Mouse (Mus musculus): ENCODE measurements at regions not wholly inside any gene's neighbourhood (a gene's known extent, or its start where the extent isn't known, plus 50 kb on each side); places are given as distances from the start of the nearest gene placed in this dataset.

DNA sequence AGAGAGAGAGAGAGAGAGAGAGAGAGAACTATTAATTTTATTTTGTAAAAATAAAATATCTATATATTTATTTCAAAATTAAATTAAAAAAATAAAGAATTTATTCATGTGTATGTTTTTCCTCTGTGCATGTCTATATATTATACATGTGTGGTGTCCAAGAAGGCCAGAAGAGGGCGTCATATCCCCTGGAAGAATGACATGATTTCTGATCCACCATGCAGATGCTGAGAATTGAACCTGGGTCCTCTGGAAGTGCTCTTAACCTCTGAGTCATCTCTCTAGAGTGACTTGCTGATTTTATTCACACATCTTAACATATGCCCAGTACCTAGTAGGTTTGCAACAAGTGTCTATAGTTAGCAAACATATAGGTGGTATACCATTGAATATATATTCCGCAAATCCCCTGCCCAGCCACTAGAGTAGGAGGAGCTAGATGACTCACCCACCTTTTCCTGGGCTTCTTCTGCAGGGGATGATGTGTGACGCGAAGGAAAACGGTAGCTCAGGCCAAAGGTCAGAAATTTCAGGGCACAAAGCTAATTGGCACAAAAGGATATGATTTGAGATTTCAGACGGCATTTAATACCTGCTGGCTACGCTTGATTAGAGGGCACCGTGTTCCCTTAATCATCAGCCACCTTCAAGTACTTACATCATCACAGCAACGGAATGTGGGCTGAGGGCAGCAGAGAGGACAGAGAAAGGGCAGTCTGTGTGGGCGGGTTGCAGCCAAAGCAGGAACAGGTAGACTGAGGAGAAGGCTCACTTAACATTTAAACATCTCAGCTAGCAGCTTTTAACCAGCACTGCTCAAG is 105.3 kb upstream of the Map4k3 start:
- DNase-seq (ENCODE audit: extremely low spot score in 1 of 2, low spot score in 2 of 2), result no peak
- intact Hi-C loops (cut with DNase I), result no loop called here

DNA sequence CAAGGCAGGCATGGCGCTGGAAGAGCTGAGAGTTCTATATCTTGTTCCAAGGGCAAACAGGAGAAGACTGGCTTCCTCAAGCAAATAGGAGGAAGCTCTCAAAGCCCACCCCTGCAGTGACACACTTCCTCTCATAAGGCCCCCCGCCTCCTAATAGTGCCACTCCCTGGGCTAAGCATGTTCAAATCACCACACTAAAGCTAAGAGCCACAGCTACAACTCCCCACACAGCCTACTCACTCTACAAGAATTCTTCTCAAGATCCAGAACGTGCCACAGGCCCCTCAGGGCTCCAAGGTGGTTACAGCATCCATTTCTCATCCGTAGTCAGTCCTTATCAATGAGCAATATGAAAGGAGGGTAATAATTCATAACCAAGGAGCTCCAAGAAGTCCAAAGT is 103.4 kb upstream of the Map4k3 start:
- no peak for DNase-seq (ENCODE audit: extremely low spot score in 1 of 2, low spot score in 2 of 2)
- intact Hi-C loops (cut with DNase I), result no loop called here

DNA sequence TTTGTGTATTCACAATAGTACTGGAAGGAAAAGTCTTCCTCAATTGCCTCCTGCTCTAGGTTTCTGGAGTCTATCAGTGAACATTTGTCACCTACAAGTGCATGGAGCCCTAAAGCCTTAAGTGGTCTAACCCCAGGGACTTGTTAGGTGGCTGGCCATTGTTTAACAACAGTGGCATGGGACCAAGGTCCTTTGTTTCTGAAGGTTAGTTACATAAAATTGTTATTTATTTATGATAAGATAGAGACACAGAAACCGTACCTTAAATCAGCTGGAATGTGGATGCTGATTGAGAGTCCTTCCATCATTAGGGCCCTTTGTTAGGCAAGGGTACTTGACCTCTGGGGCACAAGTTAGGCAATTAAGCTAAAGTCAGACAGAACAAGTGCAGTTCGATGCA is 99.6 kb upstream of the Map4k3 start:
- no peak for DNase-seq (ENCODE audit: extremely low spot score in 1 of 2, low spot score in 2 of 2)
- intact Hi-C loops (cut with DNase I), result no loop called here

DNA sequence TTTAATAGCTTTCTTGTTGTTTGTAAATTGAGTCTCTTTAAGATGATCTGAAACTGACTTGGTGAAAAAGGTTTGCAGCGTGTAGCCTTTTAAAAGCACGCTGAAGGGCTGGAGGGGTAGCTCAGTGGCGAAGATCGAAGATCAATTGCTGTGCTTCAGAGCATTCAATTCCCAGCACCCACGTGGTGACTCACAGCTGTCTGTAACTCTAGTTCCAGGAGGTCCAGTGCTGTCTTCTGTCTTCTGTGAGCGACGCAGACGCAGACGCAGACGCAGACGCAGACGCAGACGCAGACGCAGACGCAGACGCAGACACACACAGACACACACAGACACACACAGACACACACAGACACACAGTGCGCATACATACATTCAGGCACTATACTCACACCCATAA is 99.1 kb upstream of the Map4k3 start:
- intact Hi-C loops (cut with DNase I), result no loop called here
- no peak for DNase-seq (ENCODE audit: extremely low spot score in 1 of 2, low spot score in 2 of 2)

DNA sequence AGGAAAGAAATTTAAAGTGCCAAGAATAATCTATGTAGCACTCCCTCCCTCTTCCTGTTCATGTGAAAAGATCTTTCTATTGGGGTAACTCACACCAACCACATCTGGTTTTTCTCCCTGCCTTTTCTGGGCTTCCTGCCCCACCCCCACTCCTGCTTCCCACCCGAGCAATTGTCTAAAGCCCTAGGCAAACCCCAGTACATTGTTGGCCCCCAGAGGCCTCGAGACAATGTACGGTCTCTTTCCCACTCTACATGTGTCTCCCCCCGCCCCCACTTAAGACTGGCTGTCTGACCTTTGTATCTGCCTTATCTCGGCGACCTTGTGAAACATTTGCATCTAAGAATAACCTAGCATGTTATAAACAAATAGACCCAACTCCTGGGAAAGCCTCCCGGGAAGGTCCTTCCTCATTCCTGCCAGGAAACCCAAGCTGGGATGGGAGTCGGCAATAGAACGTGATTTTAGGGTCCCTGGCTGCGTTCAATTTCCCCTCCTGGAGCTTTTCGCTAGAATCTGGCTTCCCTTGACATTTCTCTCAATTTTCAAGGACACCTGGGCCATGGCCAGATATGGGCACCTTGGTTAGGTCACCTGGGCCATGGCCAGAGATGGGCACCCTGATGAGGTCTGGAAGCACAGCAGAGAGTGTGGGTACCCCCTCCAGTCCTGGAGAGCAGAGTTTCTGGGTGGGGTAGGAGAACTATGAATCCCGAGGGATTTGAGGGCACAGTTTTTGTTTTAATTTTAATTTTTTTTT is 97.9 kb upstream of the Map4k3 start:
- intact Hi-C loops (cut with DNase I), result no loop called here
- DNase-seq (ENCODE audit: extremely low spot score in 1 of 2, low spot score in 2 of 2), result peak in 1 of 2 experiments; percentile 36

DNA sequence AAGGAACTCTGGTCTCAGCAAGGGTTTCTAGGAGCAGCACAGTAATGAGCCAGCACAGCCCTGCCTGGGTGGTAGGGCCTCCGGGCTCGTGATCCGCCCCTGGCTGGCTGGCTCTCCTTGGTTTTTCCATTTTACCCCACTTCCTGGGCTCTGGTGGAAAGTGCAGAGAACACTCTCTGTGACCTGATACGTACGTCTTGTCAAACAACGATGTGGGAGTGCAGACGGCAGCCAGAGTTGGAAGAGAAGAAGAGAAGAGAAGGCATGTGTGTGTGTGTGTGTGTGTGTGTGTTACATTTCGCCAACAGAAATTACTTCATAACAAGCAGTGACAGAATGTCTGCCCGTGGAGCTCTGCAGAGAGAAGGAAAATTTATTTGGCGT is 97.2 kb upstream of the Map4k3 start:
- no peak for DNase-seq (ENCODE audit: extremely low spot score in 1 of 2, low spot score in 2 of 2)
- intact Hi-C loops (cut with DNase I), result no loop called here

DNA sequence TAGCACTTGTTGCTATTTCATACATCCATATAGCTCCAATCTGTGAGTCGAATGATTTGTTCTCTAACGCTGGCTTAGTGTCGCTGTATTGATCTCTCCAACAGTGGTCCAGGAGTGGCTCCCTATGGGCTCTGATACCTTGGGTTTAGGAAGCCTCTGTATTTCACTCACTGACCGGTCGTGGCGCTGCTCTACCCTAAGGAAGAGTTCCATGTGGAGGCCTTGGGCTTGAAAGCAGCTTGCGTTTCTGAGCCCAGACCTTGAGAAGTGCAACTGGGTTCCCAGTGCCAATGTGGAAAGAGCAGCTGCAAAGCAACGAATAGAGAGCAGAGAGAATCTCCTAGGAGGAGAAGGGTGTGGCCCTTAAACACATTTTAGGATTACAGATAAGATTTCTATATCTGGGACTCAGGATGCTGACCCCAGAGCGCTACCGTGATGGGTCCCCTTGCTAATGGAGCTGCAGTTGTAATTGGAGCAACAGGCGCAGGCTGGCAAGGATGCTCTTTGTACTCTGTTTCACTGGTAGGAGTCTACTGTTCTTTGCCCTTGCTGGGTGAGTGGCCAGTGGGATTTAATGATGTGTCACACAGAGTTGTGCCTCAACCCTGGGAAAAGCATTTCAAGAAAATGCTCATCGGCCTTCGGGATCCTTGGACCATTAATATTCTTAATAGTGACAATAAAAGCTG is 96.7 kb upstream of the Map4k3 start:
- no peak for DNase-seq (ENCODE audit: extremely low spot score in 1 of 2, low spot score in 2 of 2)
- intact Hi-C loops (cut with DNase I), result no loop called here

DNA sequence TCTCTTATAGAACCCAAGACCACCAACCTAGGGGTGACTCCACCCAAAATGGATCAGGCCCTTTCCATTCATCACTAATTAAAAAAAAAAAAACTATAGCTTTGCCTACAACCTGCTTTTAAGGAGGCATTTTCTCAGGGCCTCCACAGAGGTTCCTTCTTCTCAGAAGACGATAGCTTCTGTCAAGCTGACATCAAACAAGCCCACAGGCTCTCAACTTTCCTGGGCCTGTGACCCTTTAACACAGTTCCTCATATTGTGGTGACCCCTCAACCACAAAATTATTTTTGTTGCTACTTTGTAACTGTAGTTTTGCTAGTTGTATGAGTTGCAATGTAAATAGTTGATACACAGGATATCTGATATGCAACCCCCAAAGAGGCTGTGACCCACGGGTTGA is 96.0 kb upstream of the Map4k3 start:
- no peak for DNase-seq (ENCODE audit: extremely low spot score in 1 of 2, low spot score in 2 of 2)
- intact Hi-C loops (cut with DNase I), result no loop called here

DNA sequence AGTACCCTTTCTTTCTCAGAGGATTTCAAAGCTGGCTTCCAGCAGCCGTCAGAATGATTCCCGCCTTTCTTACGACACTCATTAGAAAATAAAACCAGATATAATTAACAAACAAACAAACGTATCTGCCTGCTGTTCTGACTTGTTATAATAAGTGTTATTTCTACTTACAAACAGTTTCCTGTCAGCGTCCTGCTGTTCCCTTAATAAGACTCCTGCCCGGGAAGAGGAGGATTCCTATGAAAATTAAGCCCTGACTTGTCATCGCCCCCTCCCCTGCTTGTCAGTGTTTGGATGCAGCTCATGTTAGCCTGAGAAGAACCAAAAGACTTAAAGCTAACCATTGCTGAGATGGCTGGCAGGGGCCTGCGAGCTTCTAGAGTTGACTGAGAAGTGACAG is 92.6 kb upstream of the Map4k3 start:
- DNase-seq (ENCODE audit: extremely low spot score in 1 of 2, low spot score in 2 of 2), result no peak
- intact Hi-C loops (cut with DNase I), result no loop called here

DNA sequence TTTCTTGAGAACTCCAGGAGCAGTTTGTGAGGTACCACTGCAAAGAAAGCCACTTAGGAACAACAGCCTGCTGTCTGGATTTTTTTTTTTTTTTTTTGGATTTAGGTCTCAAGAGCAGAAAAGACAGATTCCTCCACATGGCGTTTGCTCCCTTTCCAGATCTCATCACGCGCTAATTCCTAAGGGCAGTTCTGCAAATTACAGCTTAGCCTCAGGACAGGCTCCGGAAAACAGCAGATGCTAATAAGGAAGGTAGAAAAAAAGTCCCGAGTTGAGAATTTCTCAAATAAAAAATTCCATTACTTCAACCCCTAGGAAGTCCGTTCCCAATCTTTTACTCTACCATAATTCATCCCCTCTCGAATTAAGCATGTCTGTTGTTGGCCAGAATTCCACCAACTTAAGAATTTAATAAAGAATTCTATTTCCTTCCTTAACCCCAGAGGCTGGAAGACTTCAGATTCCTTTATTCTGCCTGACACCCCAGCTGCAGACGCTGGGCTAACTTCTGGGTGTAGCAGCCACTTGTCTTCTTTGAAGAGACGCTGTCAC is 90.3 kb upstream of the Map4k3 start:
- DNase-seq (ENCODE audit: extremely low spot score in 1 of 2, low spot score in 2 of 2), result no peak
- intact Hi-C loops (cut with DNase I), result no loop called here

DNA sequence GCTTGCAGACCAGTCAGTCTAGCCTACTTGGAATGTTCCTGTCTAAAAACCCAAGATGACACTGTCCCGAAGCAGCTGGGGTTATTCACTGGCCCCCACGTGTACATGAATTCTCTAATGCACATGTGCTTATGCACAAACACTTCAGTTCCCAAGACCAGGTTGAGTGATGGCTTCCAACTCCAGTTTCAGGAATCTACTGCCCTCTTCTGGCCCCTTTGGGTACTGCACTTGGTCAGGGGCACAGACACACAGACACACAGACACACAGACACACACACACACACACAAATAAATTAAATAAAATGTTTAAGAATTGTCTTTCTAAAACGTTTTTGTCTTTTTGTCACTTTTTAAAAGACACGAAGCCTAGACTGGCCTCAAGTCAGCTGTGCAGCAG is 87.5 kb upstream of the Map4k3 start:
- no peak for DNase-seq (ENCODE audit: extremely low spot score in 1 of 2, low spot score in 2 of 2)
- intact Hi-C loops (cut with DNase I), result no loop called here

DNA sequence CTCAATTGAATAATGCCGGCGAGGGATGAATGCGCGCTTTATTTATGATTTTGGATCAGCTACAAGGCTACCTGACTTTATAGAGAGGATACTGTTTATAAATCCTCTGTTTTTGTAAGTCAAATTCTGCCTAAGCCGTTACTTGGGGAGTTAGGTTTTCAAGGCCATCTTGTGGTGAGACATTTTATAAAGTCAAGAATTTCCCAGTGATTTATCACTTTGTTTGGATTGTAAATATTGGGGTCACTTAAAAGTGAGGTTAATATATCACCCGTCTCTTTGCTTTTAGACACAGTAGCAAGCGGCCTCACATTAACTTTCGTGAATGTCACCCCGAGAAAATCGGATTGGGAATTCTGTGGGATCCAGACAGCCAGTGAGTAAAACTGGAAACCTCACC is 84.9 kb upstream of the Map4k3 start:
- intact Hi-C loops (cut with DNase I), result no loop called here
- no peak for DNase-seq (ENCODE audit: extremely low spot score in 1 of 2, low spot score in 2 of 2)

DNA sequence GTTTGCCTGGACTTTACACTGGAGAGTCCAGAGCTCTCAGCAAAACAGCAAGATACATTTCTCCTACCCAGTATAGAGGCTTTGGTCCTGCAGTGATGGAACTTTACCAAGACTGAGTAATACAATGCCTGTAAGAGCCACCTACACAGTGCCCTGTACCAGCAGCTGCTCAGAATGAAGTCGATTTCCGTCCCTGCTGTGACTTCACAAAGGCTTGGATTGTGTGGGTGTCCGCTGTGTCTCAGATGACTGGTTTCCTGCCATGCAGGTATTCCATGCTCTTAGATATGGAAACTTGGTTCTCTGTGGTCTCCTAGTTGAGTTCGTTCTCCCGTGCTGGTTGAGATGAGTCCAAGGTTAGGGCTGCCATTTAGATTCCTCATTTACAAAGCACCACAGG is 81.0 kb upstream of the Map4k3 start:
- intact Hi-C loops (cut with DNase I), result loop anchor here (10.0 kb wide), 2 partner anchors 136 to 184 kb away; partner anchors contain the start of gene Tmem178
- no peak for DNase-seq (ENCODE audit: extremely low spot score in 1 of 2, low spot score in 2 of 2)

DNA sequence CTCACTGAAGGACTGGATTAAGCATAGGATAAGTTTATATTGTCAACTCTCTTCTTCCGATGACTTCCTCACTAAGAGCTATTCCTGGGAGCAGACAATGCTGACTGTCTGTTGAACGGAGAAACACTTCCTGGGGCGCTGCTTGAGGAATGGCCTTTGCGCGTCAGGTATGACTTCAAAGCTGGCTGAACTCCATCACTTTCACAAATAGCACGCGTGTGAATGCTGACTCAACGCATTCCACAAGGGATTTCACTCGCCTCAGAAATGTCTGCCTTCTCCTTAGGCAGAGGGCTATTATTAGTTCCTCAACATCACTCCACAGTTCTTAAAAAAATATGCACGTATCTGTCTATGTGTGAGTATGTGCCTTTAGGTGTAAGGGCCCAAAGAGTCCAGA is 79.8 kb upstream of the Map4k3 start:
- peak in 1 of 2 experiments; percentile 31 for DNase-seq (ENCODE audit: extremely low spot score in 1 of 2, low spot score in 2 of 2)
- intact Hi-C loops (cut with DNase I), result loop anchor here (10.0 kb wide), 2 partner anchors 137 to 183 kb away; partner anchors contain the start of gene Tmem178

DNA sequence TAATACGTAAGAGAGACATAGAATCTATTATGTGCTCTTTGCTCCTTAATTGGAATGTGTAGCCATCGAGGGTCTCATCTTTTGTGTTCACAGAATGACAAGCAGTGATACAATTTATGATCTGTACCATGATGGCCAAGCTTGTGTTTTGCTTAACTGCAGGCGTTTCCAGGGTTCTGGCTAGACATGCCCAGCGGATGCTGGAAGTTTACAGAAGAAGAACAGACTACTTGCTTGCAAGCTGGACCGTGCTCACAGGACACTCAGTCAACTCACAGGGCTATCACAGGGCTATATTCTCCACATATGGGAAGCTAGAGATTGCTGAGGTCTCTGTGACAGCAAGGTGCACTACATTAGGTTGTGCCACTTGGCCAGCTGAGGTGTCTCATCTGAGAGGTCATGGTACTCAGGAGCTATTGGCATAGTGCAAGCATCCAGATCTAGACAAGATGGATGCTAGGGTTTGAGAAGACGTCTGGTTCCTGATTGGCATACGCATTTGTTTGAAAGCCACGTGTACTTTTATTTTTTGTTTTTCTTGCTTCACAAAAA is 75.2 kb upstream of the Map4k3 start:
- intact Hi-C loops (cut with DNase I), result loop anchor here (10.0 kb wide), 2 partner anchors 141 to 179 kb away; partner anchors contain the start of gene Tmem178

DNA sequence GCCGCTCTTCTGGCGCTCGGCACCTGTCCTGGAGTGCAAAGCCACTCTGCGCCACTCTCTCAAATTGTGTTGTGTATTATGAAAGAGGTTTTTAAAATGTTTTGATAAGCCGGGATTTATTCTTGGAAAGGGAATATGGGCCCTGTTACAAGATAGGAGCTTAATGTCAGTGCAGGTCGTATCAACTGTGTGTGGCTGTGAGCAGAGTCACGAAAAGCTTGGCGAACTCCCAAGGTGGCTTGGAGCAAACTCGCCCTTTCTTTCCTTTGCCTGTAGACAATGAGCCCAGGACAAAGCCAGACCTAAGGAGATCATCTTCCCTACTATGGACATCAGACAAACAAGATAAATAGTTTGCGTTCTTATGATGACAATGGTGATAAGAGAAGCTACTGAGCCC is 74.3 kb upstream of the Map4k3 start:
- DNase-seq (ENCODE audit: extremely low spot score in 1 of 2, low spot score in 2 of 2), result peak in 1 of 2 experiments; percentile 42
- intact Hi-C loops (cut with DNase I), result loop anchor here (10.0 kb wide), 2 partner anchors 142 to 178 kb away; partner anchors contain the start of gene Tmem178

More for the DNA sequence above, 75.2 kb upstream of the Map4k3 start:
- DNase-seq (ENCODE audit: extremely low spot score in 1 of 2, low spot score in 2 of 2), result no peak

DNA sequence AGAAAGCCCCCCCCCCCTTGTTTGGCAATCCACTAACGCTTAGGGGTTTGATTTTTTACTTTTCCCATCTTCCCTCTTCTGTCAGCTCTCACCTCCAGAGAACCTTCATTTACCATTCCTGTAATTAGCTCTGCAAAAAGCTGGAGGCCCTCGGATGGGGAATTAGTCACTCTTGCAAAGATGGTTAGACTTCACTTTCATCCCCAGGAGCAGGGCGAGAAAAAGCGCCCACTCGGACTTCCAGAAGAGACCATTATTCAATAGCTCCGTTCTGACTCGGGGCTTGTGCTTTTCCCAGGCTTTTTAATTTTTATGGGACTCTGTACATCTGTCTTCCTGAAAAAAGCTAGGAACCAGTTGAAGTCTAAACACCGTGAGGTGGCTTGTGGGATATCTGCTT is 73.7 kb upstream of the Map4k3 start:
- intact Hi-C loops (cut with DNase I), result loop anchor here (10.0 kb wide), 2 partner anchors 143 to 177 kb away; partner anchors contain the start of gene Tmem178
- no peak for DNase-seq (ENCODE audit: extremely low spot score in 1 of 2, low spot score in 2 of 2)

DNA sequence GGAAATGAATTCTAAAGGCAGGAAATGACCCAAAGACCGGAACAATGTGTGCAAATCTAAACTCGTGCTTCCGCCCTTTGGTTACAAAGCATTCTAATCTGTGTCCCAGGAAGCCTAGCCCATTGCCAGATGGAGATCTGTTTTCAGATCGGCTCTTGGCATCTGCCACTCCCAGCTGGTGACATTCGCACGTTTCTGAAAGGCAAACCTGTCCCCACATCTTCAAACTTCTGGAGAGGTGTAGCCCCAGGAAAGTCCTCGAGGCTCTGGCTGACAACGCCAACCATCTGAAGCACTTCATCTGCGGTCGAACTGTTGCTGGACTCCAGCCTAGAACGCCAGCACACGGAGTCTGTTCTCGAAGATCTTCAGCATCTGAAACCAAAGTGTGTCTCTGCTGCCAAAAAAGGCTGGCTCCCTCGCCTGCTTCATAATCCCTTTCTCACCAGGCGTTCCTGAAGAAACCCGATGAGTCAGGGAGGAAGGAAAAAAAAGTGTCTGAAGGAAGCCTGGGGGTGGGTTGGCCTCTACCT is 73.2 kb upstream of the Map4k3 start:
- intact Hi-C loops (cut with DNase I), result loop anchor here (10.0 kb wide), 2 partner anchors 143 to 177 kb away; partner anchors contain the start of gene Tmem178
- peak; percentile 77 to 86 for DNase-seq (ENCODE audit: extremely low spot score in 1 of 2, low spot score in 2 of 2)
